Mouse (Mus musculus) induced T-regulatory cell, adult 2 months (primary cell): ENCODE results near the gene Vmn1r95.
"Not testable (repeated sequence)": the region's sequence is repeated elsewhere in the genome, so short reads cannot be mapped to it uniquely, and the experiment has no call there.

Experiments used
- DNase-seq: peaks from one replicate; pipeline ENCODE4 v3.0.0-alpha.2; 2012; ENCODE audit warnings: low read depth

Vmn1r95 gene

DNA sequence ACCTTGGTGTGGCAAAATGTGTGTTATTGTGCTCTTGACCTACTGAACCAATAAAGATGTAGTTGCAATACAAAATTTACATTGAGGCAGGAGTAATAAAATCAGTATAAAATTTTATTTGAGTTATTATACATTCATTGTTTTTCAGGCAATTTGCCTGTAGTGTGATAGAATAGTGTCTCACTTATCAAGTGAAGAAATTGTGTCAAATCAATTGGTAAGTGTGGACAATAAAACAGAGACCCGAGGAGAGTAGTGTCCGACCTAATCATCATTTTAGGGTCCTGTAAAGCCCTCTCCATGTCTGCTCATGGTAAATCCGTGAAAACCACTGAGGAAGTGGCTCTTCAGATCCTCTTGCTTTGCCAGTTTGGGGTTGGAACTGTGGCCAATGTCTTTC, at the start of gene Vmn1r95:
Vmn1r95 (plus strand) TSS at position 301 of the 400 bp plus-strand sequence.
- not testable (repeated sequence) for DNase-seq

DNA sequence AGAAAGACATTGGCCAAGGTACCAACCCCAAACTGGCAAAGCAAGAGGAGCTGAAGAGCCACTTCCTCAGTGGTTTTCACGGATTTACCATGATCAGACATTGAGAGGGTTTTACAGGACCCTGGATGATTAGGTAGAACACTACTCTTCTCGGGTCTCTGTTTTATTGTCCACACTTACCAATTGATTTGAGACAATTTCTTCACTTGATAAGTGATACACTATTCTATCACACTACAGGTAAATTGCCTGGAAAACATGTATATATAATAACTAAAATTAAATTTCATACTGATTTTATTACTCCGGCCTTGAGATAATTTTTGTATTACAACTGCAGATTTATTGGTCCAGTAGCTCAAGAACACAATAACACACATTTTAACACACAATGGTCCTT, 25.2 kb upstream of the Vmn1r95 start, which contains the start of gene Vmn1r94:
Vmn1r94 (minus strand) TSS at position 101 of the 400 bp plus-strand sequence.
- DNase-seq: not testable (repeated sequence)

DNA sequence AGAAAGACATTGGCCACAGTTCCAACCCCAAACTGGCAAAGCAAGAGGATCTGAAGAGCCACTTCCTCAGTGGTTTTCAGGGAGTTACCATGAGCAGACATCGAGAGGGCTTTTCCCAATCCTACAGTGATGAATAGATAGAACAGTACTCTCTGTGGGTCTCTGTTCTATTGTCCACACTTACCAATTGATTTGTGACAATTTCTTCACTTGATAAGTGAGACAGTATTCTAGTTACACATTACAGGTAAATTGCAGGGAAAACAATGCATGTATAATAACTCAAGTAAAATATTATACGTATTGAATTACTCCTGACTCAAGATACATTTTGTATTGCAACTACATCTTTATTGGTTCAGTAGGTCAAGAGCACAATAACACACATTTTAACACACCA, 12.0 kb downstream of the Vmn1r95 start, which contains the start of gene Gm6164:
Gm6164 (minus strand) TSS at position 101 of the 400 bp plus-strand sequence.
- DNase-seq: not testable (repeated sequence)

DNA sequence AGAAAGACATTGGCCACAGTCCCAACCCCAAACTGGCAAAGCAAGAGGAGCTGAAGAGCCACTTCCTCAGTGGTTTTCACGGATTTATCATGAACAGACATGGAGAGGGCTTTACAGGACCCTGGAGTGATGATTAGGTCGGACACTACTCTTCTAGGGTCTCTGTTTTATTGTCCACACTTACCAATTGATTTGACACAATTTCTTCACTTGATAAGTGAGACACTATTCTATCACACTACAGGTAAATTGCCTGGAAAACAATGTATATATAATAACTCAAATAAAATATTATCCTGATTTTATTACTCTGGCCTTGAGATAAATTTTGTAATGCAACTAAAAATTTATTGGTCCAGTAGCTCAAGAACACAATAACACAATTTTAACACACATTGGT, 40.2 kb downstream of the Vmn1r95 start, which contains the start of gene Gm4498:
Gm4498 (minus strand) TSS at position 101 of the 400 bp plus-strand sequence.
- not testable (repeated sequence) for DNase-seq
